Mouse (Mus musculus) myocyte (in vitro differentiated cells): ENCODE data around the gene Arhgap15.

Experiments
- CEBPB ChIP-seq: IDR thresholded peaks from 2 replicates; pipeline ENCODE4 v1.6.1; 2011; ENCODE audit warnings: mild to moderate bottlenecking, moderate library complexity; ENCODE audit not compliant: poor library complexity, insufficient read depth, severe bottlenecking
- E2F4 ChIP-seq: IDR thresholded peaks from one replicate; pipeline ENCODE4 v1.6.1; 2011; ENCODE audit warnings: mild to moderate bottlenecking, control low read depth, moderate library complexity; ENCODE audit not compliant: insufficient read depth
- MAX ChIP-seq: IDR thresholded peaks from one replicate; pipeline ENCODE4 v1.6.1; 2011; ENCODE audit warnings: low read depth, mild to moderate bottlenecking, control low read depth
- MYOD1 ChIP-seq, 3 experiments: IDR thresholded peaks; one replicate each; pipeline ENCODE4 v1.6.1; 2011; ENCODE audit warnings: control low read depth in 2 of 3, low read depth in 2 of 3, mild to moderate bottlenecking in 2 of 3, moderate library complexity in 1 of 3; ENCODE audit not compliant: insufficient read length in 2 of 3, control insufficient read depth in 1 of 3
- MYOG ChIP-seq, 3 experiments: IDR thresholded peaks; one replicate each; pipeline ENCODE4 v1.6.1; 2011; ENCODE audit warnings: control low read depth in 2 of 3, low read depth in 2 of 3, mild to moderate bottlenecking in 2 of 3; ENCODE audit not compliant: insufficient read length in 2 of 3, control insufficient read depth in 1 of 3, insufficient read depth in 1 of 3
- POLR2A ChIP-seq: IDR thresholded peaks from one replicate; pipeline ENCODE4 v1.6.1; 2011; ENCODE audit warnings: low read depth, mild to moderate bottlenecking, control low read depth, moderate library complexity; ENCODE audit not compliant: insufficient read length
- POLR2AphosphoS2 ChIP-seq: IDR thresholded peaks from one replicate; pipeline ENCODE4 v1.6.1; 2011; ENCODE audit warnings: low read depth, control low read depth; ENCODE audit not compliant: insufficient read length
- SRF ChIP-seq: IDR thresholded peaks from one replicate; pipeline ENCODE4 v1.6.1; 2011; ENCODE audit warnings: low read depth; ENCODE audit not compliant: control insufficient read depth, insufficient read length
- TCF12 ChIP-seq: IDR thresholded peaks from one replicate; pipeline ENCODE4 v1.6.1; 2011; ENCODE audit warnings: mild to moderate bottlenecking, control low read depth; ENCODE audit not compliant: poor library complexity, insufficient read depth, severe bottlenecking
- TCF3 ChIP-seq: IDR thresholded peaks from one replicate; pipeline ENCODE4 v1.6.1; 2011; ENCODE audit warnings: low read depth, control low read depth; ENCODE audit not compliant: insufficient read length
- USF1 ChIP-seq: IDR thresholded peaks from one replicate; pipeline ENCODE4 v1.6.1; 2011; ENCODE audit warnings: low read depth, mild to moderate bottlenecking, control low read depth, moderate library complexity

DNA sequence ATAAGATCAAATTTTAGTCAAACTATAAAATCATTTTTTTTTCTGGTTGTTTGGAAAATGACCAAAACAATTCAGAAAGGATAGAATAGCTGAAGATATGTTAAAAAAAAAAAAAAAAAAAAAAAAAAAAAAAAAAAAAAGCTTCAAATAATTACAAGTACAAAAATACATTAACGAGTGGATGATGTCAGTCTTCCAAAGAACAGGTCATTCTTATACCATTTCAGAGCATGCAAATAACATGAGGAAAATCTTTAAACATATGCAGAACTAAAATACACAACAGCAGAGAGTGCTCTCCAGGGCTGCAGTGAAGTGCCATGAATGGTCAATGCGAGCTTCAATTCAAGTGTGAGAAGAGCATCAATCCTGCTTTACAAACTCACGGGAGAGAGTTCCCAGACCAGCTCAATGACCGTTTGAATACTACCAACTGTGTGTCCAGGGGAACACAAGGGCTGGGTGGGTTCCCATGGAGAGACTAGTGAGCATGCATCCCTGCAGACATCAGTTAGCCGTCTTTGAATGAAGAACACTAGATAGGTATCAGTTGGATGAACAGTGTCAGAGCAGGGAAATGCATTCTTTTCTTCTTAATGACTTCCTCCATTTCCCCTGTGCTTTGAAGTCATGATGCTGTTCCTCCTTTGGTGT is 337.9 kb downstream of the Arhgap15 start:
- TF ChIP-seq POLR2A (no peak), TCF3 (no peak), E2F4 (no peak), USF1 (no peak), MYOG (IDR thresholded peaks at IDR 0.05; ENCODE audit: control insufficient read depth in 1 of 3, insufficient read depth in 1 of 3, insufficient read length in 2 of 3, low read depth in 2 of 3) (no peak), MYOD1 (IDR thresholded peaks at IDR 0.05; ENCODE audit: control insufficient read depth in 1 of 3, insufficient read length in 2 of 3, low read depth in 2 of 3) (no peak), TCF12 (no peak), POLR2AphosphoS2 (no peak), MAX (no peak), SRF (no peak), CEBPB (no peak)
